ENCODE assay signal across 22 mouse cellular contexts in genomic region chr15:17007811-17008210, GRCm38 (mm10).
DNase-seq lines count a peak whose midpoint lies in the region; ATAC-seq and TF ChIP-seq lines count a peak whose summit lies in the region.
"Had no signal": no experiment of that assay in that cellular context is flagged by ENCODE, and none has a peak within 500 bp of the region (broad histone marks: within the 10 kb centered on the region; RNA-seq: fewer than 3 reads in every experiment).

No protein-coding gene starts in this region.

- WGBS in forebrain, postnatal 0 days = 55% methylated on average over 4 of the region's 4 CpGs
- 91% methylated on average over 4 of the region's 4 CpGs for WGBS in forebrain, embryonic 13.5 days
- WGBS in liver, adult 2 months = 55% methylated on average over 4 of the region's 4 CpGs
- 81% methylated on average over 4 of the region's 4 CpGs for WGBS in liver, postnatal 0 days (ENCODE audit: insufficient replicate concordance)
- WGBS in intestine, embryonic 15.5 days = 91% methylated on average over 4 of the region's 4 CpGs

- no peak for TF ChIP-seq CTCF in forebrain, postnatal 0 days (IDR thresholded peaks at IDR 0.05; ENCODE audit: low read depth)
- TF ChIP-seq CTCF in liver, adult 2 months (IDR thresholded peaks at IDR 0.05; ENCODE audit: low read depth, low read length) = no peak
- TF ChIP-seq CTCF in liver, postnatal 0 days (IDR thresholded peaks at IDR 0.05; ENCODE audit: low read depth) = no peak
- TF ChIP-seq CTCF in layer of hippocampus, adult 2 months (conservative IDR thresholded peaks at IDR 0.05) = no peak

- TF ChIP-seq POLR2A in liver, adult 2 months (IDR thresholded peaks at IDR 0.05; ENCODE audit: extremely low read depth, insufficient read depth, low read length) = no peak

- H3K9me3 ChIP-seq in forebrain, postnatal 0 days (ENCODE audit: low read length) = no peaks in the 10 kb centered on the region
- peaks cover 5% of the 10 kb centered on the region; the same call in 1 of the 2 replicates for H3K9me3 ChIP-seq in forebrain, embryonic 13.5 days (replicated peaks)
- H3K9me3 ChIP-seq in liver, postnatal 0 days (ENCODE audit: low read length) = no peaks in the 10 kb centered on the region
- no peaks in the 10 kb centered on the region for H3K9me3 ChIP-seq in intestine, embryonic 15.5 days
- H3K9me3 ChIP-seq: forebrain, embryonic 15.5 days; heart, embryonic 10.5 days; neural tube, embryonic 12.5 days had no signal

- H3K4me2 ChIP-seq in forebrain, postnatal 0 days (ENCODE audit: low read depth) = no peak overlapping the region
- H3K4me2 ChIP-seq in forebrain, embryonic 13.5 days = no peak overlapping the region
- H3K4me2 ChIP-seq in liver, postnatal 0 days (ENCODE audit: low read depth, low read length) = no peak overlapping the region
- no peak overlapping the region for H3K4me2 ChIP-seq in intestine, embryonic 15.5 days (replicated peaks)
- H3K4me2 ChIP-seq: forebrain, embryonic 15.5 days; hindbrain, embryonic 13.5 days; neural tube, embryonic 12.5 days had no signal

- DNase-seq in forebrain, postnatal 0 days = peak; percentile 73
- peak; percentile 46 for DNase-seq in liver, adult 2 months (ENCODE audit: extremely low read depth, low read depth, low spot score)
- no peak for DNase-seq in liver, postnatal 0 days
- peak; percentile 16 to 31 for DNase-seq in layer of hippocampus, adult 2 months (ENCODE audit: low spot score in 2 of 2)
- peak; percentile 6 to 16 for DNase-seq in right cerebral cortex, postnatal 36 days (ENCODE audit: low spot score in 2 of 2)
- DNase-seq: adrenal gland, postnatal 14 days; cerebellum, adult 9-10 months; heart, postnatal 10 days; kidney, postnatal 10 days; liver; lung, adult 2 months; lung, postnatal 36 days; thymus, adult 18-20 months had no signal

- no peak overlapping the region for H3K27ac ChIP-seq in forebrain, postnatal 0 days (ENCODE audit: low read depth, low read length)
- no peak overlapping the region for H3K27ac ChIP-seq in forebrain, embryonic 13.5 days
- no peak overlapping the region for H3K27ac ChIP-seq in liver, adult 2 months (replicated peaks; ENCODE audit: insufficient read depth, low read depth, low read length)
- no peak overlapping the region for H3K27ac ChIP-seq in liver, postnatal 0 days (ENCODE audit: low read depth)
- H3K27ac ChIP-seq in layer of hippocampus, adult 2 months = peak overlapping the region; percentile 37; the same call in 1 of the 2 replicates
- no peak overlapping the region for H3K27ac ChIP-seq in intestine, embryonic 15.5 days
- H3K27ac ChIP-seq: forebrain, embryonic 15.5 days; heart, embryonic 10.5 days; hindbrain, embryonic 13.5 days; neural tube, embryonic 12.5 days had no signal

- H3K4me3 ChIP-seq in forebrain, postnatal 0 days (ENCODE audit: low read depth, low read length) = no peak overlapping the region
- H3K4me3 ChIP-seq in forebrain, embryonic 13.5 days = no peak overlapping the region
- H3K4me3 ChIP-seq in liver, adult 2 months (ENCODE audit: insufficient read depth, low read depth, low read length) = no peak overlapping the region
- H3K4me3 ChIP-seq in liver, postnatal 0 days (ENCODE audit: low read depth, low read length) = no peak overlapping the region
- no peak overlapping the region for H3K4me3 ChIP-seq in layer of hippocampus, adult 2 months
- no peak overlapping the region for H3K4me3 ChIP-seq in intestine, embryonic 15.5 days (replicated peaks)
- H3K4me3 ChIP-seq: forebrain, embryonic 15.5 days; heart, embryonic 10.5 days; hindbrain, embryonic 13.5 days; neural tube, embryonic 12.5 days had no signal

- H3K9ac ChIP-seq in forebrain, postnatal 0 days = no peak overlapping the region
- H3K9ac ChIP-seq in forebrain, embryonic 13.5 days = no peak overlapping the region
- H3K9ac ChIP-seq in liver, adult 2 months (ENCODE audit: low read depth, low read length) = no peak overlapping the region
- no peak overlapping the region for H3K9ac ChIP-seq in liver, postnatal 0 days (replicated peaks)
- H3K9ac ChIP-seq in intestine, embryonic 15.5 days = no peak overlapping the region
- H3K9ac ChIP-seq: forebrain, embryonic 15.5 days; hindbrain, embryonic 13.5 days; neural tube, embryonic 12.5 days had no signal

- ATAC-seq in forebrain, postnatal 0 days = no peak
- ATAC-seq in forebrain, embryonic 13.5 days = no peak
- ATAC-seq in liver, postnatal 0 days = no peak
- ATAC-seq in intestine, embryonic 15.5 days = no peak
- ATAC-seq: activated CD4-positive, CD25-positive, alpha-beta regulatory T cell, adult 4 months; forebrain, embryonic 15.5 days; intestine, embryonic 16.5 days; Patski had no signal

- no peaks in the 10 kb centered on the region for H3K36me3 ChIP-seq in forebrain, postnatal 0 days (ENCODE audit: insufficient read depth)
- no peaks in the 10 kb centered on the region for H3K36me3 ChIP-seq in forebrain, embryonic 13.5 days (ENCODE audit: poor library complexity, severe bottlenecking)
- H3K36me3 ChIP-seq in liver, adult 2 months (ENCODE audit: control insufficient read depth, insufficient read depth, low read length) = no peaks in the 10 kb centered on the region
- H3K36me3 ChIP-seq in liver, postnatal 0 days (replicated peaks; ENCODE audit: insufficient read depth, low read length) = no peaks in the 10 kb centered on the region
- no peaks in the 10 kb centered on the region for H3K36me3 ChIP-seq in intestine, embryonic 15.5 days
- H3K36me3 ChIP-seq: forebrain, embryonic 15.5 days; heart, embryonic 10.5 days; hindbrain, embryonic 13.5 days; neural tube, embryonic 12.5 days had no signal

- TF ChIP-seq EP300 in liver, postnatal 0 days (IDR thresholded peaks at IDR 0.05; ENCODE audit: low read depth) = no peak

- no peaks in the 10 kb centered on the region for H3K27me3 ChIP-seq in forebrain, postnatal 0 days (ENCODE audit: insufficient read depth, low read length)
- H3K27me3 ChIP-seq in forebrain, embryonic 13.5 days = no peaks in the 10 kb centered on the region
- H3K27me3 ChIP-seq in liver, adult 2 months (ENCODE audit: control insufficient read depth, insufficient read depth, low read length) = no peaks in the 10 kb centered on the region
- H3K27me3 ChIP-seq in liver, postnatal 0 days (ENCODE audit: insufficient read depth, low read length) = no peaks in the 10 kb centered on the region
- H3K27me3 ChIP-seq in intestine, embryonic 15.5 days (replicated peaks) = no peaks in the 10 kb centered on the region
- H3K27me3 ChIP-seq: forebrain, embryonic 15.5 days; hindbrain, embryonic 13.5 days; neural tube, embryonic 12.5 days had no signal

- no peaks in the 10 kb centered on the region for H3K79me2 ChIP-seq in liver, adult 2 months (ENCODE audit: control insufficient read depth, insufficient read depth, low read length)

- H3K4me1 ChIP-seq in forebrain, postnatal 0 days (ENCODE audit: insufficient read depth) = no peaks in the 10 kb centered on the region
- H3K4me1 ChIP-seq in forebrain, embryonic 13.5 days = no peaks in the 10 kb centered on the region
- no peaks in the 10 kb centered on the region; the same call in 1 of the 2 replicates for H3K4me1 ChIP-seq in liver, adult 2 months (ENCODE audit: control insufficient read depth, insufficient read depth, low read length)
- H3K4me1 ChIP-seq in liver, postnatal 0 days (ENCODE audit: insufficient read depth) = no peaks in the 10 kb centered on the region
- no peaks in the 10 kb centered on the region for H3K4me1 ChIP-seq in intestine, embryonic 15.5 days (replicated peaks)
- H3K4me1 ChIP-seq: forebrain, embryonic 15.5 days; heart, embryonic 10.5 days; hindbrain, embryonic 13.5 days; neural tube, embryonic 12.5 days had no signal
